Mouse (Mus musculus) embryonic facial prominence, embryonic 14.5 days (tissue): ENCODE results near the gene Nkain4. TPM values are rescaled to one million over a fixed set of nuclear protein-coding genes. Genes with fewer than 3 reads are reported as not detected.

ENCODE experiments used
- ATAC-seq: fragments of 200-750 bp; cut with Nextera tagmentation; 2 replicates; pipeline ENCODE4 v1.8.0; 2017; ENCODE audit warnings: low read depth, moderate number of reproducible peaks, moderate TSS enrichment
- DNase-seq: peaks from one replicate; pipeline ENCODE4 v3.0.0-alpha.2; 2015; ENCODE audit warnings: low spot score
- H3K27ac ChIP-seq: fragments of 300-500 bp; sonication (generic); replicated peaks from 2 replicates; pipeline ENCODE4 v1.5.1; 2014; ENCODE audit warnings: low read depth, mild to moderate bottlenecking, low read length, moderate library complexity
- H3K27me3 ChIP-seq: fragments of 300-500 bp; sonication (generic); replicated peaks from 2 replicates; pipeline ENCODE4 v1.6.1; 2014; ENCODE audit warnings: low read length; ENCODE audit not compliant: control insufficient read depth, insufficient read depth
- H3K36me3 ChIP-seq: fragments of 300-500 bp; sonication (generic); 2 replicates; pipeline ENCODE4 v1.6.1; 2014; ENCODE audit warnings: low read length, mixed read lengths; ENCODE audit not compliant: control insufficient read depth, insufficient read depth
- H3K4me1 ChIP-seq: fragments of 300-500 bp; sonication (generic); 2 replicates; pipeline ENCODE4 v1.6.1; 2014; ENCODE audit warnings: antibody characterized with exemption, low read length; ENCODE audit not compliant: control insufficient read depth, insufficient read depth
- H3K4me2 ChIP-seq: fragments of 300-500 bp; sonication (generic); 2 replicates; pipeline ENCODE4 v1.6.1; 2014; ENCODE audit warnings: low read depth, mild to moderate bottlenecking, low read length, moderate library complexity, mixed read lengths
- H3K4me3 ChIP-seq: fragments of 300-500 bp; sonication (generic); 2 replicates; pipeline ENCODE4 v1.5.1; 2014; ENCODE audit warnings: low read depth, mild to moderate bottlenecking, low read length
- H3K9ac ChIP-seq: fragments of 300-500 bp; sonication (generic); 2 replicates; pipeline ENCODE4 v1.6.1; 2014; ENCODE audit warnings: low read depth, mild to moderate bottlenecking, low read length, moderate library complexity, mixed read lengths
- H3K9me3 ChIP-seq: fragments of 300-500 bp; sonication (generic); 2 replicates; pipeline ENCODE4 v1.6.1; 2016; ENCODE audit warnings: low read length; ENCODE audit not compliant: control insufficient read depth
- WGBS: fragments of 180-500 bp; shearing (Covaris S2); extraction: QIAGEN DNeasy Blood & Tissue Kit; methylation state at CpG from one replicate; pipeline ENCODE4 v1.1.7; 2014; 5-methylcytosine and 5-hydroxymethylcytosine counted together
- polyA plus RNA-seq: library from polyadenylated mRNA; unstranded; fragments of >200 nt; fragmentation: Nextera tagmentation; extraction: Ambion mirVana; gene quantifications from 2 replicates; pipeline ENCODE4 v1.2.1, GENCODE M21; 2014

Gene Nkain4
- polyA plus RNA-seq, 1 experiment from 2014 or later, result 17.0 TPM

- Histone ChIP-seq H3K4me2 (no peak overlapping the region), H3K9ac (no peak overlapping the region), H3K27ac (peak overlapping the region; percentile 25; the same call in 1 of the 2 replicates), H3K36me3 (no peaks in the 10 kb centered on the region; the same call in 1 of the 2 replicates), H3K4me1 (0 out of 2 replicates have a peak, but pooled peaks cover 9% of the 10 kb centered on the region), H3K9me3 (no peaks in the 10 kb centered on the region), H3K27me3 (no peaks in the 10 kb centered on the region), H3K4me3 (no peak overlapping the region)
- ATAC-seq (peak; percentile 35), DNase-seq (peak; percentile 39)
- WGBS, result 23% methylated on average over 5 of the region's 5 CpGs
Measured at GRCm38 (mm10) chr2:180987432-180988030, 33.0 kb upstream of the Nkain4 start.

GRCm38 (mm10) chr2:180987001-180987400, 32.5 kb upstream of the Nkain4 start:
- H3K9ac ChIP-seq, result no peak overlapping the region
- ATAC-seq (no peak), DNase-seq (no peak)
- H3K4me3 ChIP-seq, result no peak overlapping the region
- H3K36me3 ChIP-seq, result peaks cover 4% of the 10 kb centered on the region; the same call in 1 of the 2 replicates
- no peak overlapping the region for H3K4me2 ChIP-seq
- H3K27ac ChIP-seq, result peak overlapping the region; percentile 25; the same call in 1 of the 2 replicates
- 41% methylated on average over 1 of the region's 1 CpGs for WGBS
- 0 out of 2 replicates have a peak, but pooled peaks cover 9% of the 10 kb centered on the region for H3K4me1 ChIP-seq
- H3K27me3 ChIP-seq, result no peaks in the 10 kb centered on the region
- no peaks in the 10 kb centered on the region for H3K9me3 ChIP-seq

DNA sequence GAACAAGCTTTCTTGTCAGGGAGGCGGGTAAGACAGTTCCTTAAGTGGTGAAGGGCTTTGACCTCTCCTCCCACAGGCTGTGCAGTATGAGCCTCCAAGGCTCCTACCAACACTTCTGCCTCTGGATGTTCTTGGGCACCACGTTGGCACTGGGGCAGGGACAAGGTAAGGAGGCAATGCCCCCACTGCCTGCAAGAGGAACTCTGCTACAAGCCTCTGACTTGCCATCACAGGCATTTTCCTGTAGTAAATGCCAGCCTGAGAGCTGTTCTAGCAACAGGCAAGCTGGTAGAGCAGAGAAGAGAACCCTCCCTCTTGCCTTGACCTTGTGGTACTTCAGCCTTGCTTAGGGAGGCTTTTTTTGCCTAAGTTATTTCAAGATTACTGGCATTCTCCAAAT, 31.9 kb upstream of the Nkain4 start, which contains the start of gene Col20a1:
TSS of gene Col20a1 (plus strand) at position 87 of the 400 bp plus-strand sequence.
- 0 out of 2 replicates have a peak, but pooled peaks cover 9% of the 10 kb centered on the region for H3K4me1 ChIP-seq
- H3K27ac ChIP-seq, result peak within 1 kb of the TSS; percentile 25; the same call in 1 of the 2 replicates
- H3K9ac ChIP-seq, result no peak within 1 kb of the TSS
- H3K27me3 ChIP-seq, result no peaks in the 10 kb centered on the region
- no peak within 1 kb of the TSS for H3K4me3 ChIP-seq
- no peak for DNase-seq
- no peaks in the 10 kb centered on the region for H3K9me3 ChIP-seq
- no peak within 1 kb of the TSS for H3K4me2 ChIP-seq
- no peak for ATAC-seq
- H3K36me3 ChIP-seq, result peaks cover 10% of the 10 kb centered on the region; the same call in 1 of the 2 replicates
- 58% methylated on average over 2 of the region's 2 CpGs for WGBS

DNA sequence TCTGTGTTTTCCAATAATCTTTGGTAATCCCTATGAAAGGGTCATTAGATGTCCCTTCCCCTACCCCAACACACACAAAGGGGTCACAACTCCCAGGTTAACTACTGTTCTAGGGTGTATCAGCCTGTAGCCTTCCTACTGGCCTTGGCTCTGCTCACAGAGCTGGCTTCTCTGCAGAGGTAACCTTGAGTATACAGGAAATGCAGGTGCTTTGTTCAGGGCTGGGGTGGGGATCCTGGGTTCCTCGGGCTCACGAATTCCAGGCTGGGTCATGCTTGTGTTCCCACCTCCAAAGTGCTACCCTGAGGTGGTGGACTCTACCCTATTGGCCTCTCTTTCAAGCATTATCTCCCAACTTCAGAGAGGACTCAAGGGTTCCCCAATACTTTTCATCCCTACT, 31.1 kb upstream of the Nkain4 start:
- Histone ChIP-seq H3K27ac (no peak overlapping the region), H3K4me1 (0 out of 2 replicates have a peak, but pooled peaks cover 9% of the 10 kb centered on the region), H3K9me3 (no peaks in the 10 kb centered on the region), H3K27me3 (no peaks in the 10 kb centered on the region), H3K9ac (no peak overlapping the region), H3K36me3 (peaks cover 18% of the 10 kb centered on the region; the same call in 1 of the 2 replicates), H3K4me2 (no peak overlapping the region), H3K4me3 (no peak overlapping the region)
- no peak for DNase-seq
- no peak for ATAC-seq
- WGBS, result 89% methylated on average over 2 of the region's 2 CpGs

- Histone ChIP-seq H3K27ac (no peak overlapping the region), H3K27me3 (no peaks in the 10 kb centered on the region), H3K36me3 (peaks cover 63% of the 10 kb centered on the region), H3K9me3 (no peaks in the 10 kb centered on the region), H3K4me2 (no peak overlapping the region), H3K4me1 (no peaks in the 10 kb centered on the region), H3K4me3 (no peak overlapping the region), H3K9ac (no peak overlapping the region)
- DNase-seq (no peak), ATAC-seq (no peak)
- WGBS, result 74% methylated on average over 6 of the region's 6 CpGs
Measured at GRCm38 (mm10) chr2:180981133-180981532, 26.6 kb upstream of the Nkain4 start.

- WGBS, result under 1% methylated on average over 48 of the region's 57 CpGs
- DNase-seq, result peak; percentile 96
- peak within 1 kb of the TSS; percentile 96 for H3K9ac ChIP-seq
- H3K9me3 ChIP-seq, result no peaks in the 10 kb centered on the region
- H3K36me3 ChIP-seq, result peaks cover 31% of the 10 kb centered on the region
- H3K27me3 ChIP-seq, result no peaks in the 10 kb centered on the region
- H3K4me1 ChIP-seq, result peaks cover 6% of the 10 kb centered on the region
- peak within 1 kb of the TSS; percentile 80 for H3K4me3 ChIP-seq
- peak within 1 kb of the TSS; percentile 67 for H3K4me2 ChIP-seq
- H3K27ac ChIP-seq, result peak within 1 kb of the TSS; percentile 84
- peak; percentile 93 for ATAC-seq
Measured at GRCm38 (mm10) chr2:180967010-180967763, 12.7 kb upstream of the Nkain4 start, which contains the start of gene Arfgap1. Gene Arfgap1 (plus strand): TSS chr2:180967225.

- Histone ChIP-seq H3K4me2 (peak overlapping the region; percentile 67), H3K36me3 (peaks cover 22% of the 10 kb centered on the region), H3K27ac (peak overlapping the region; percentile 84), H3K9me3 (no peaks in the 10 kb centered on the region), H3K4me3 (peak overlapping the region; percentile 80), H3K9ac (peak overlapping the region; percentile 96), H3K4me1 (peaks cover 6% of the 10 kb centered on the region), H3K27me3 (no peaks in the 10 kb centered on the region)
- DNase-seq, result peak; percentile 64
- ATAC-seq, result peak; percentile 19; the same call in 1 of the 2 replicates
- WGBS, result 11% methylated on average over 14 of the region's 14 CpGs
Measured at GRCm38 (mm10) chr2:180966092-180966882, 11.8 kb upstream of the Nkain4 start.

DNA sequence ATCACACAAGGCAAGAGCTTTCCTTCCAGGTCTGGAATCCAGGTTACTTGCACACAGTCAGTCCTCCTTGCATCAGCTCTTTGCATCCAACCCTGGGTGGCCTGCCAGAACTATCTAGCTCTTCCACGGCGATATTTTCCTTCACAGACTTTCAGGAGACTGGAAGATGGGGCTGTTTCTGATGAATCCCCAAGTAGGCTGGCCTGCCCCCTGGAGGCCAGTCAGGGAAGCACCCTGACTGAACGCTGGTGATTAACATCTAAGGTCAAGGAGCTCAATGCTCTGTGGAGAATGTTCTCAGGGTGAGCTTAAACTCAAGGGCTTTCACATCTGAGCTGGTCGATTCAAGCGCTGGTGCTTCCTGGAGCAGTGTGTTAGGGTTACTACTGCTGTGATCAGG, 9.5 kb upstream of the Nkain4 start:
- no peaks in the 10 kb centered on the region for H3K9me3 ChIP-seq
- WGBS, result 5% methylated on average over 5 of the region's 5 CpGs
- H3K27ac ChIP-seq, result no peak overlapping the region
- peaks cover 6% of the 10 kb centered on the region for H3K4me1 ChIP-seq
- DNase-seq, result peak; percentile 51
- no peak overlapping the region for H3K9ac ChIP-seq
- no peaks in the 10 kb centered on the region for H3K27me3 ChIP-seq
- H3K36me3 ChIP-seq, result 0 out of 2 replicates have a peak, but pooled peaks cover 2% of the 10 kb centered on the region
- H3K4me2 ChIP-seq, result no peak overlapping the region
- no peak overlapping the region for H3K4me3 ChIP-seq
- no peak for ATAC-seq
